Mouse (Mus musculus): Measurements from ENCODE around the gene Bmp2k. TPM values are rescaled to one million over a fixed set of nuclear protein-coding genes. Genes with fewer than 3 reads are reported as not detected.
A peak's percentile ranks its signal among the peaks of the same experiment; 100 is the strongest.
"Not testable (repeated sequence)": the region's sequence is repeated elsewhere in the genome, so short reads cannot be mapped to it uniquely, and the experiment has no call there.

Gene Bmp2k
- polyA plus RNA-seq, 2 experiments from 2014 or later: 8.3 to 19.3 TPM

DNA sequence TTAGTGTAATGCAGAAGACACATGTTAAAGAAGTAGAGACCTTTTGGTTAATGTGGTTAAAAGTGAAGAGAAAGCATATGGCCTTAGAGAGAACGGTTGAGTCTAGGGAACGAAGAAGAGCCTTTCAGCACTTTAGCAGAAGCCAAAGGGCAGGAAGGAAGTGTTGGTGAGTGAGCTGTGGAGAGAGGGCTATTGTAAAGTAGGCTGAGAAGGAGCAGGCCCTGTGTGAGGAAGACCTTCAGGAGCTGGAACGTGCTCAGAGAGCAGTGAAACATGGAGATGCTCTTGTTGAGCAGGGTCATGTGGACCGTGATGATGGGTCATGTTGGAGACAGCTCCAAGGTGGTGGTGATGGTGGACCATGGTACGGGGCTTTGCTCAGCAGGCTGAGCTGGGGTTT lies 4.8 kb downstream of the Bmp2k start:
- no peak for ATAC-seq

DNA sequence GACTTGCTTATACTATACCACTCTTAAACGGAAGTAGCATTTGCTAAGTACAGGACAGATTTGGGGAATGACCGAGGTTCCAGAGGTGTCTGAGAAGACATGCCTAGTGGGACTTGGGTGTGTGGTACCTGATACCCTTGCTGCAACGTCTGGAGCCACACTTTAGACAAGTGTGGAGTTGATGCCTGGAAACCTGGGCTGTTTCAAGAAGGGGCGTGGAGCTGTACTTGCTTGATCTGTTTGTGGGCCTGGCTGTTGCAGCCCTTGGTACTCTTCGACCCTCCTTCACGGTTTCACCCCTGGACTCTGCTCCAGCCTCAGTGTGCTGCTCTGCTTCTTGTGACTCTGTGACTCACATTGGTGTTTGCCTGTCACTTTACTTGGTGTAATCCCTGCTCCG lies 5.4 kb downstream of the Bmp2k start:
- ATAC-seq: no peak

GRCm38 (mm10) chr5:97004178-97005030 lies 6.9 kb downstream of the Bmp2k start:
- no peak for ATAC-seq

DNA sequence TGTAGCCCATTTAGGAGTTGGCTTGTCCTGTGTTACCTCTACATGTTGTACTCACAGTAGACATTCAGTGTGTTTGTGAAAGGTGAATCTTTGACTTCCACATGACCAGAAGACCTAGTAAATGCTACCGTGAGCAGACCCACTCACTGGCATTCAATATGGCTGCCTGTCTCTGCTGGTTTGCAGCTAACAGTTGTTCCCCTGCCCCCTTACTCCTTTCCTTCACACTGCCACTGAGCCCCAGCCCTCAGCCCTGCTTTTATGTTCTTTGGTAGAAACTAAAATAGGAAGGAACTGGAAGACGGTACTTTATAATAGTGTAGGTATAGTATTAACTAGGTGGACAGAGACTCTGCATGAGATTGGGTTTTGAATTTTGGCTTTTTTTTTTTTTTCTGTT lies 8.4 kb downstream of the Bmp2k start:
- ATAC-seq: no peak

DNA sequence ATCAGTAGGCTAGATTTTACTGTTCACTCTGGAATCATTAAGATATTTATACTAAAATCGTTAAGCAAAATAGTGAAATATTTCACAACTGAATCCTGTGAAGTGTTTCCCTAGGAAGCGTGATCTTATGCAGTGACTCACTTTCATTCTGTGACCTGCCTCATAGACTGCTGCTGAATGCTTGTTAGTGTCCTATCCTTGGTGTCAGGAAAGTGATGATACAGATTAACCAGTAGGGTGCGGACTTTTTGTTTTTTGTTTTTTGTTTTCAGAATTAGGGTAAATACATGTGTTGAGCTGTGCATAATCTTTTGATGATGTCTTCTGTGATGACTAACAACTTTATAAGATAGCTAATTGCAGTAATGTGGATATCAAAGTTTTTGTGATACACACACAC lies 9.4 kb downstream of the Bmp2k start:
- no peak for ATAC-seq

DNA sequence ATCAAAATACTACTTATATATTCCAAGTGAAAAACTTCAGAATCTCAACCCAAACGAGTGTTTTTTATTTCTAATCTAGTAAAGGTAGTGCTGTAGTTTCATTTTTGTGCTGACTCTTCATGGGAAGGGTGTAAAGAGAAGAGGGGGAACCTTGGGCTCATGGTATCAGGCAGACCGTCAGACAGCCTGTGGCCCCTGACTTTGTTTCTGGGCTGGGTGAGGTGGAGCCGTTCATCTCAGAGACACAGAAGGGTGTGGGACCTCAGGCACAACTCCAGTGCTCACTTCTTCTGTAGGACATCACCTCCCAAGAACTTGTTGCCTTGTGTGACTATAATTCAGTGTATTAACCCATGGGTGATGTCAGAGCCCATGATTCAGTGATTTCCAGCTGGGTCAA lies 10.0 kb downstream of the Bmp2k start:
- no peak for ATAC-seq

GRCm38 (mm10) chr5:97009140-97009539 lies 11.7 kb downstream of the Bmp2k start:
- peak; percentile 44 for ATAC-seq

DNA sequence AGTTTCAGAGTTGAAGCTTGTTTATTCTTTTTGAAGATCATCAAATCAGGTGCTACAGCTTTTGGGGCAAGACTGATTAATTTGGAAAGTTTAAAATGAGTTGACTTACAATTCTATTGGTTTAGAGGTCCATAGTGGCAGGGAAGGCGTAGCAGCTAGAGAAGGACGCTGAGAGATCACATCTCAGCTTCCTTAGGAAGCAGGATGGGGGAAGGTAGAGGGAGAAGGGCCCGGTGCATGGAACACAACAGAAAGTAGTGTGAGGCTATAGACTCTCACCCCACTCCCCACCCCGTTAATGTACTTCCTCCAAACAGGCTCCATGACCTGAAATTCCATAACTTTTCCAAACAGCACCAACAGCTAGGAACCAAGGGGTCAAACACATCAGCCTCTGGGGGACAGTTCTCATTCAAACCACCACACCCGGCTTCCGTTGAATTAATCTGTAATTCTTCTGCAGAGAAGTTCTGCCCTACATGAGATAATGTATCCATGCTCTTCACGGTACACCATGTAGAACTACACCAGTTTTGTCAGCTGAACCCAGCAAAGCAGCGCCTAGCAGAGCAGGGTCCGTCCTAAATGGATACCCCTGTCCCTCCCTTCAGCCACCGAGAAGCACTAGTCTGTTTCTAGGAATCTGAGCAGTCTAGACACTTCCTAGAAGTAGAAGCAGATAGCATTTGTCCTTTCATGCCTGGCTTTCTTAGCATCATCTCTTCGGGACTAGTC lies 12.3 kb downstream of the Bmp2k start:
- peak; percentile 52 for ATAC-seq

DNA sequence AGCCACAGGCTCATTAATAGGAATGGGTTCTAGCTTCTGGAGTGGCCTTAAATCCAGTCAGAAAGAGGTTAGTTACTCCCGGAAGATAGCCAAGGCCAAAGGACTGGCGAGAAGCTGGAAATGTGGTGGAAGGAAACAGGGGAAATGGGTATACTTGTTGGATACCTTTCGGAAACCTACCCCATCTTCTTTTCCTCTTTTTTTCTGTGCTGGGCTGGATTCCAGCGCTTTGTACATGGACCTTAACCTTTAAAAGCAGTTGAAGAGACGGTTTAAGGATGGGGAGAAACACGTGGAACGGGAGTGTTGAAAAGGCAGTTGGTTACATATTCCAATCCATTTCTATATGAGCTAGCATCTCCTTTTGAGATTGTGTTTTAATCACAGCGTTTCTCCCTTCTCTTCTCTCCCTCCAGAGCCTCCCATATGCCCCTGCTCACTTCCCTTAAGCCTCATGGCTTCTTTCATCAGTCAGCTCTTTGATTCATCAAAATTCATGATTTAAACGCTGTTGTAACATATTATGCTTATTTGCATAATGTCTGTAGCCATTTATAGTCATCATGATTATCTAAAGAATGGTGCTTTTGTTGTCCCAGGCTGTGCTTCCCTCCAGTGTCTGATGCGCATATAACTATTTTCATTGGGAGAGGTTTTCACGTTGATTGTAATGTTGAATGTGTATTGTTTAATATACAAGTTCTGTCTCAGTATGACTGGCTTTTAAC lies 18.5 kb downstream of the Bmp2k start:
- ATAC-seq: no peak

GRCm38 (mm10) chr5:97016842-97017577 lies 19.5 kb downstream of the Bmp2k start:
- ATAC-seq: no peak

GRCm38 (mm10) chr5:97022305-97023278 lies 25.1 kb downstream of the Bmp2k start:
- no peak for ATAC-seq

DNA sequence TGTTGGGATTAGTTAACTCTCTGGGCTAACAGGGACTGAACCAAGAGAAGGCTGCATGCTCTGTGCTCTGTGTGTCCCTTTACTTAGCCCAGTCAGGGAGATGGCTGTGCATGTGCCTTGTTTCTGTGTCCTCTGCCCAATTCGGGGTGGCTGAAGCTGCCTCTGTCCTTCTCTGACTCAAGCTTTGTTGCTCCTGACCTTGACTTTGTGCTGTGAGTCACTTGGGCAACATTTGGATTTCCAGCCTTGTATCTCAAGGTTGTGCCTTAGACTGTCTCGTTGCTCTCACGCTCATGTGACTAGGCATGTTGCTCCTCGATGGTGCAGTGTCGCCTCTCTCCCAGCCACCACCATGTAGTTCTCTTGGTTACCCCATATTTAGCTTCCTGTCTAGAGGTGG lies 27.3 kb downstream of the Bmp2k start:
- ATAC-seq: no peak

GRCm38 (mm10) chr5:97025650-97026049 lies 28.2 kb downstream of the Bmp2k start:
- ATAC-seq: no peak

GRCm38 (mm10) chr5:97028004-97028403 lies 30.5 kb downstream of the Bmp2k start:
- no peak for ATAC-seq

GRCm38 (mm10) chr5:97028840-97029239 lies 31.4 kb downstream of the Bmp2k start:
- not testable (repeated sequence) for ATAC-seq

- ATAC-seq: no peak
Observed at GRCm38 (mm10) chr5:97031771-97032170, 34.3 kb downstream of the Bmp2k start.

DNA sequence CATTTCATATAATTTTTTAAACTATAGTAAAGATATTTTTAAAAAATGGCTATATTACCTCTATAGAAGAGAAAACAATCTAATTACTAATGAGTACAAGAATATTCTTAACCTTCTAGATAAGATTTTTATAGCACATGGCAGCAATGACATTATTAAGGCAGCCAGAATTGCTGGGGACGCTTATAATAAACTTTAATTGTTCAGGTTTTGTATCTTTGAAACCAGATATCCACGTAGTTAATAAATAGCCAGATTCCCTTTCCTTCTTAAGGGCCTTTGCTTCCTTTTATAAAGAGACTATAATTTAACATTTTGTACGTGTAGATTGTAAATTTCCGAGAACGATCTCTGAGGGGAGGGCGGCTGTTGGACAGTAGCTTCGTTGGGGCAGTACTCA lies 47.8 kb downstream of the Bmp2k start:
- no peak for ATAC-seq

DNA sequence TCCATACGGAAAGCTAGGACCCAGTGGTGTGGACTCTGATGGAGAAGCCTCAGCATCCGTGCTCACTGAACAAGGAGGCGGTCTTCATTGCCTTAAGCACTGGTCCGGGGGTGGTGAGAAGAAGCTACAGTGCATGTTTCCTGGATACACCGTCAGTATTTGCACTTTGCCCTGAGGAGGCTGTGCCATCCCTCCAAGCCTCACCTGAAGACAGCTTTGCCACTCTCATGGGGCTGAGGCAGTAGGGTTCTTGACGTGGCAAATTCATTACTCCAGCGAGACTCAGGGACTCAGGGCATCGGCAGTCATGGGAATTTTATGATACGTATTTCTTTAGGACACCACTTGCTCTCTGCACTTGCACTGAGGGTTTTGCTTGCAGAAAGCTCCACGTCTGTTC lies 49.2 kb downstream of the Bmp2k start:
- no peak for ATAC-seq

DNA sequence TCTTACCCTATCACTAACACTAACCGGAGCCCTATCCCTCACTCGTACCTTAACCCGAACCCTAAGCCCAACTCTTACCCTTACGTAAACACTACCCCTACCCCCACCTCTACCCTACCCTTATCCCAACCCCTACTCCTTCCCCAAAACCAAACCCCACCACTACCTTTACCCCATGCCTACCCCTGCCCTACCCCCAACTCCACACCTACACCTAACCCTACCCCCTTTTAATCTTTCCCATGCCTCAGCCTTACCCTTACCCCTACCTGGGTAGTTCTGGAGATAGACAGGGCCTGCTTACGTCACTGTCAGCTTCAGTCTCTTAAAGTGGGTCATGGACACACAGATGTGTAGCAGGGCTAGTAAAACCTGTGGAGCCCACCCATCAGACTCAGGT lies 51.4 kb downstream of the Bmp2k start:
- ATAC-seq: no peak

DNA sequence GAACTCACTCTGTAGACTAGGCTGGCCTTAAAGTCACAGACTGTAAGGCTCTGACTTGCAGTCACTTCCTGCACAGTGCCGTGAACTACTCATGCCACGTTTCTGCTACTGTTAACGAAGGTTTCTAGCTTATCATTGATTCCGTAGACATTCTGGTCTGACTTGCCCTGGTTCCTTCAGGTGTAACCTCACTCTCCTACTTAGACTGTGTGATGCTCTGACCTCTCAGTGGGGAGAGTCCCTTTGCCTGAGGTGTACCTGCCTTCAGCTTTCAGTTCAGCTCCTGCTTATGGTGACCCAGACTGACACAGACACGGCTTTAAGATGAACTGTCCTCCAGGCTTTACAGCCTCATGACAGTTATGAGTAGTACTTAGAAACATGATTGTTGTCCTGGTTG lies 56.7 kb downstream of the Bmp2k start:
- ATAC-seq: peak; percentile 57

DNA sequence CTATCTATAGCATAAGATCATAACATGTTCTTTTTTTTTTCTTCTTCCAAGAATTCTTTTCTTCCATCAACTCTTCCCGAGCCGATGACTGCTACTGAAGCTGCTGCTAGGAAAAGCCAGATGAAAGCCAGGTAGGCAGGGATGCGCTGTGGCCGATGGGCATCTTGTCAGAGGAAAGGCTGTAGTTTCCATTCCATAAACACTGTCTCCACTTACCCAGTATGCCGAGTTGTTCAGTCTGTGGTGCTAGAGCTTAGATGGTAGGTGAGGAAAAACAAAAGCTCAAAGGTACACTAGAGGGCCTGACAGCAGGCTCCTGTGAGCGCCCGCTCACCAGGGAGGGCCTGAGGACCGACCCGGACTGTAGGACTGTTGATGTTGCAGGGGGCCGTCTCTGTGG lies 57.3 kb downstream of the Bmp2k start:
- ATAC-seq: no peak

Measured in activated CD4-positive, CD25-positive, alpha-beta regulatory T cell, adult 4 months (primary cell).